Mouse (Mus musculus) stomach, embryonic 16.5 days (tissue): ENCODE measurements around the gene Xxylt1. TPM values are rescaled to one million over a fixed set of nuclear protein-coding genes. Genes with fewer than 3 reads are reported as not detected.

Experiments
- ATAC-seq: fragments of 200-750 bp; cut with Nextera tagmentation; 2 replicates; pipeline ENCODE4 v1.8.0; 2017; ENCODE audit warnings: moderate number of reproducible peaks, moderate TSS enrichment; ENCODE audit not compliant: insufficient read depth, low FRiP score
- H3K27ac ChIP-seq: fragments of 300-500 bp; sonication (generic); 2 replicates; pipeline ENCODE4 v1.5.1; 2014; ENCODE audit warnings: low read length
- H3K27me3 ChIP-seq: fragments of 300-500 bp; sonication (generic); 2 replicates; pipeline ENCODE4 v1.6.1; 2014; ENCODE audit warnings: low read length, control low read depth, mixed read lengths; ENCODE audit not compliant: control insufficient read depth, insufficient read depth
- H3K36me3 ChIP-seq: fragments of 300-500 bp; sonication (generic); 2 replicates; pipeline ENCODE4 v1.6.1; 2014; ENCODE audit warnings: low read length; ENCODE audit not compliant: control insufficient read depth, insufficient read depth
- H3K4me1 ChIP-seq: fragments of 300-500 bp; sonication (generic); 2 replicates; pipeline ENCODE4 v1.6.1; 2014; ENCODE audit warnings: low read length, control low read depth, mixed read lengths; ENCODE audit not compliant: control insufficient read depth, insufficient read depth
- H3K4me2 ChIP-seq: fragments of 300-500 bp; sonication (generic); 2 replicates; pipeline ENCODE4 v1.6.1; 2014; ENCODE audit warnings: low read depth, low read length, mixed read lengths
- H3K4me3 ChIP-seq: fragments of 300-500 bp; sonication (generic); replicated peaks from 2 replicates; pipeline ENCODE4 v1.5.1; 2014; ENCODE audit warnings: mild to moderate bottlenecking, low read length
- H3K9ac ChIP-seq: fragments of 300-500 bp; sonication (generic); 2 replicates; pipeline ENCODE4 v1.6.1; 2014; ENCODE audit warnings: low read length
- H3K9me3 ChIP-seq: fragments of 300-500 bp; sonication (generic); replicated peaks from 2 replicates; pipeline ENCODE4 v1.6.1; 2016; ENCODE audit warnings: low read length, control low read depth; ENCODE audit not compliant: control insufficient read depth
- WGBS: fragments of 180-500 bp; shearing (Covaris S2); extraction: QIAGEN DNeasy Blood & Tissue Kit; methylation state at CpG from one replicate; pipeline ENCODE4 v1.1.7; 2014; 5-methylcytosine and 5-hydroxymethylcytosine counted together
- polyA plus RNA-seq: library from polyadenylated mRNA; unstranded; fragments of >200 nt; fragmentation: Nextera tagmentation; extraction: Ambion mirVana; gene quantifications from 2 replicates; pipeline ENCODE4 v1.2.1, GENCODE M21; 2015

Xxylt1 gene
- polyA plus RNA-seq, 1 experiment from 2014 or later, result 5.5 TPM

GRCm38 (mm10) chr16:31037431-31037830, 43.8 kb downstream of the Xxylt1 start:
- H3K4me1 ChIP-seq, result 0 out of 2 replicates have a peak, but pooled peaks cover 3% of the 10 kb centered on the region
- no peak overlapping the region for H3K27ac ChIP-seq
- no peak overlapping the region for H3K4me2 ChIP-seq
- 85% methylated on average over 1 of the region's 1 CpGs for WGBS
- ATAC-seq, result no peak
- no peaks in the 10 kb centered on the region for H3K9me3 ChIP-seq
- H3K27me3 ChIP-seq, result no peaks in the 10 kb centered on the region
- H3K36me3 ChIP-seq, result no peaks in the 10 kb centered on the region
- H3K4me3 ChIP-seq, result no peak overlapping the region
- H3K9ac ChIP-seq, result no peak overlapping the region

GRCm38 (mm10) chr16:31035651-31036245, 45.5 kb downstream of the Xxylt1 start:
- H3K27ac ChIP-seq, result no peak overlapping the region
- no peak overlapping the region for H3K4me2 ChIP-seq
- no peak overlapping the region for H3K4me3 ChIP-seq
- H3K9me3 ChIP-seq, result no peaks in the 10 kb centered on the region
- H3K9ac ChIP-seq, result no peak overlapping the region
- 80% methylated on average over 8 of the region's 8 CpGs for WGBS
- 0 out of 2 replicates have a peak, but pooled peaks cover 3% of the 10 kb centered on the region for H3K4me1 ChIP-seq
- ATAC-seq, result no peak
- no peaks in the 10 kb centered on the region for H3K27me3 ChIP-seq
- no peaks in the 10 kb centered on the region for H3K36me3 ChIP-seq

- 0 out of 2 replicates have a peak, but pooled peaks cover 3% of the 10 kb centered on the region for H3K4me1 ChIP-seq
- no peak overlapping the region for H3K9ac ChIP-seq
- no peak for ATAC-seq
- no peaks in the 10 kb centered on the region for H3K9me3 ChIP-seq
- H3K4me2 ChIP-seq, result no peak overlapping the region
- no peak overlapping the region for H3K27ac ChIP-seq
- no peaks in the 10 kb centered on the region for H3K36me3 ChIP-seq
- WGBS, result 65% methylated on average over 7 of the region's 7 CpGs
- H3K4me3 ChIP-seq, result no peak overlapping the region
- H3K27me3 ChIP-seq, result no peaks in the 10 kb centered on the region
Observed at GRCm38 (mm10) chr16:31035235-31035634, 46.0 kb downstream of the Xxylt1 start.

- ATAC-seq, result no peak
- 70% methylated on average over 3 of the region's 3 CpGs for WGBS
- no peak overlapping the region for H3K4me3 ChIP-seq
Observed at GRCm38 (mm10) chr16:31034051-31034450, 47.2 kb downstream of the Xxylt1 start.

GRCm38 (mm10) chr16:31029739-31030485, 51.3 kb downstream of the Xxylt1 start:
- Histone ChIP-seq H3K4me3 (no peak overlapping the region), H3K36me3 (no peaks in the 10 kb centered on the region), H3K4me2 (no peak overlapping the region), H3K27me3 (no peaks in the 10 kb centered on the region), H3K4me1 (peaks cover 3% of the 10 kb centered on the region; the same call in 1 of the 2 replicates), H3K9ac (no peak overlapping the region), H3K27ac (no peak overlapping the region), H3K9me3 (no peaks in the 10 kb centered on the region)
- no peak for ATAC-seq
- WGBS, result 68% methylated on average over 11 of the region's 11 CpGs

More at GRCm38 (mm10) chr16:31034051-31034450, 47.2 kb downstream of the Xxylt1 start:
- Histone ChIP-seq H3K4me2 (no peak overlapping the region), H3K27ac (no peak overlapping the region), H3K36me3 (no peaks in the 10 kb centered on the region), H3K4me1 (peaks cover 5% of the 10 kb centered on the region; the same call in 1 of the 2 replicates), H3K9ac (no peak overlapping the region), H3K9me3 (no peaks in the 10 kb centered on the region), H3K27me3 (no peaks in the 10 kb centered on the region)

GRCm38 (mm10) chr16:31027675-31028074, 53.6 kb downstream of the Xxylt1 start:
- Histone ChIP-seq H3K4me1 (peaks cover 3% of the 10 kb centered on the region; the same call in 1 of the 2 replicates), H3K27ac (no peak overlapping the region), H3K36me3 (no peaks in the 10 kb centered on the region), H3K9ac (no peak overlapping the region), H3K4me3 (no peak overlapping the region), H3K9me3 (no peaks in the 10 kb centered on the region), H3K4me2 (no peak overlapping the region), H3K27me3 (no peaks in the 10 kb centered on the region)
- no peak for ATAC-seq

GRCm38 (mm10) chr16:31025516-31025915, 55.7 kb downstream of the Xxylt1 start:
- Histone ChIP-seq H3K4me2 (no peak overlapping the region), H3K27me3 (no peaks in the 10 kb centered on the region), H3K4me1 (peaks cover 3% of the 10 kb centered on the region; the same call in 1 of the 2 replicates), H3K4me3 (no peak overlapping the region), H3K9me3 (no peaks in the 10 kb centered on the region), H3K27ac (no peak overlapping the region), H3K9ac (no peak overlapping the region), H3K36me3 (no peaks in the 10 kb centered on the region)
- WGBS, result 89% methylated on average over 7 of the region's 7 CpGs
- no peak for ATAC-seq

GRCm38 (mm10) chr16:31024997-31025396, 56.2 kb downstream of the Xxylt1 start:
- no peak for ATAC-seq
- 78% methylated on average over 4 of the region's 4 CpGs for WGBS
- Histone ChIP-seq H3K4me2 (no peak overlapping the region), H3K4me3 (no peak overlapping the region), H3K27me3 (no peaks in the 10 kb centered on the region), H3K4me1 (peaks cover 3% of the 10 kb centered on the region; the same call in 1 of the 2 replicates), H3K36me3 (no peaks in the 10 kb centered on the region), H3K27ac (no peak overlapping the region), H3K9ac (no peak overlapping the region), H3K9me3 (no peaks in the 10 kb centered on the region)

GRCm38 (mm10) chr16:31024221-31024620, 57.0 kb downstream of the Xxylt1 start:
- Histone ChIP-seq H3K27ac (no peak overlapping the region), H3K9me3 (no peaks in the 10 kb centered on the region), H3K4me1 (peaks cover 2% of the 10 kb centered on the region; the same call in 1 of the 2 replicates), H3K4me2 (no peak overlapping the region), H3K9ac (no peak overlapping the region), H3K27me3 (no peaks in the 10 kb centered on the region), H3K4me3 (no peak overlapping the region), H3K36me3 (no peaks in the 10 kb centered on the region)
- ATAC-seq, result no peak
- WGBS, result 84% methylated on average over 7 of the region's 7 CpGs
